23 mouse cellular contexts compared by ENCODE assay signal in the genomic region with DNA sequence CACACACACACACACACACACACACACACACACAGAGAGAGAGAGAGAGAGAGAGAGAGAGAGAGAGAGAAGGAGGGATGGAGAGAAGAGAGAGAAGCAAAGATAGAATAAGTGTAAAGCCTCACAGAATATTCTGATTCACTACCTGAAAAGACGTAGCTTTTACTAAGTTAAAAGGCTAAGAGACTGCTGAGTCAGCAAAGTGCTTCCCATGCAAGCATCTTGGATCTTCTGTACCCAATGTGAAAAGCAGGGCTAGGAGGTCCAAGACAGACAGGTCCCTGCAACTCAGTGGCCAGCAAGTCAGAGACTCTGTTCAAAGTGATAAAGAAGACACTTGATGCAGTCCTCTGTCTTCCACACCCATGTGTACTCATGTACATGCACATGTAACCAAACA. TPM values are rescaled to one million over a fixed set of nuclear protein-coding genes. Genes with fewer than 3 reads are reported as not detected.
A peak's percentile ranks its signal among the peaks of the same experiment; 100 is the strongest.
DNase-seq lines count a peak whose midpoint lies in the region; ATAC-seq and TF ChIP-seq lines count a peak whose summit lies in the region.
"Had no signal": no experiment of that assay in that cellular context is flagged by ENCODE, and none has a peak within 500 bp of the region (broad histone marks: within the 10 kb centered on the region; RNA-seq: fewer than 3 reads in every experiment).

No protein-coding gene starts in this region.

- H3K27ac ChIP-seq in midbrain, embryonic 14.5 days (replicated peaks; ENCODE audit: low read depth, low read length) = no peak overlapping the region
- H3K27ac ChIP-seq in midbrain, postnatal 0 days (ENCODE audit: low read depth, low read length) = no peak overlapping the region
- H3K27ac ChIP-seq in MEL (ENCODE audit: control insufficient read depth, low read depth, low read length) = no peak overlapping the region
- no peak overlapping the region for H3K27ac ChIP-seq in liver, embryonic 11.5 days (ENCODE audit: low read depth, low read length)
- H3K27ac ChIP-seq: embryonic facial prominence, embryonic 12.5 days; embryonic facial prominence, embryonic 15.5 days; gastrocnemius, adult 2 months; hindbrain, embryonic 13.5 days; intestine, embryonic 15.5 days had no signal

- no peaks in the 10 kb centered on the region for H3K4me1 ChIP-seq in midbrain, embryonic 14.5 days (ENCODE audit: control insufficient read depth, insufficient read depth, low read length)
- no peaks in the 10 kb centered on the region; the same call in 1 of the 2 replicates for H3K4me1 ChIP-seq in midbrain, postnatal 0 days (ENCODE audit: insufficient read depth, low read length)
- H3K4me1 ChIP-seq in MEL (ENCODE audit: control insufficient read depth in 1 of 2, insufficient read depth in 2 of 2, low read length in 2 of 2) = no peaks in the 10 kb centered on the region
- no peaks in the 10 kb centered on the region for H3K4me1 ChIP-seq in liver, embryonic 11.5 days (replicated peaks; ENCODE audit: control insufficient read depth, insufficient read depth, low read length)
- H3K4me1 ChIP-seq: embryonic facial prominence, embryonic 12.5 days; hindbrain, embryonic 13.5 days; intestine, embryonic 15.5 days had no signal

- TF ChIP-seq RAD21 in MEL (IDR thresholded peaks at IDR 0.05; ENCODE audit: low read depth, low read length) = no peak

- TF ChIP-seq EP300 in MEL (IDR thresholded peaks at IDR 0.05; ENCODE audit: low read depth in 1 of 2, low read length in 2 of 2) = no peak

- no peaks in the 10 kb centered on the region for H3K79me2 ChIP-seq in MEL (ENCODE audit: control insufficient read depth, insufficient read depth, low read length, poor library complexity)

- H3K27me3 ChIP-seq in midbrain, embryonic 14.5 days (ENCODE audit: control insufficient read depth, insufficient read depth, low read length) = no peaks in the 10 kb centered on the region
- no peaks in the 10 kb centered on the region for H3K27me3 ChIP-seq in midbrain, postnatal 0 days (ENCODE audit: insufficient read depth, low read length)
- H3K27me3 ChIP-seq in MEL (ENCODE audit: control insufficient read depth in 1 of 2, insufficient read depth in 2 of 2, low read length in 2 of 2) = no peaks in the 10 kb centered on the region
- no peaks in the 10 kb centered on the region for H3K27me3 ChIP-seq in liver, embryonic 11.5 days (replicated peaks; ENCODE audit: control insufficient read depth, insufficient read depth, low read length)
- H3K27me3 ChIP-seq: embryonic facial prominence, embryonic 12.5 days; embryonic facial prominence, embryonic 15.5 days; hindbrain, embryonic 13.5 days; intestine, embryonic 15.5 days had no signal

- H3K36me3 ChIP-seq in midbrain, embryonic 14.5 days (ENCODE audit: control insufficient read depth, insufficient read depth, low read length) = no peaks in the 10 kb centered on the region
- no peaks in the 10 kb centered on the region for H3K36me3 ChIP-seq in midbrain, postnatal 0 days (ENCODE audit: insufficient read depth, low read length)
- H3K36me3 ChIP-seq in MEL (ENCODE audit: control insufficient read depth in 1 of 2, insufficient read depth in 2 of 2, low read length in 2 of 2) = no peaks in the 10 kb centered on the region
- H3K36me3 ChIP-seq in liver, embryonic 11.5 days (ENCODE audit: control insufficient read depth, insufficient read depth, low read length) = no peaks in the 10 kb centered on the region
- H3K36me3 ChIP-seq: embryonic facial prominence, embryonic 12.5 days; embryonic facial prominence, embryonic 15.5 days; G1E; hindbrain, embryonic 13.5 days; intestine, embryonic 15.5 days had no signal

- peak; percentile 13 for DNase-seq in midbrain, embryonic 14.5 days
- DNase-seq in midbrain, postnatal 0 days (ENCODE audit: low spot score) = no peak
- DNase-seq in MEL (ENCODE audit: low read depth, low spot score) = no peak
- peak; percentile 11 for DNase-seq in brain, embryonic 14.5 days (ENCODE audit: low read depth)
- no peak for DNase-seq in urinary bladder, postnatal 25 days (ENCODE audit: low spot score)
- DNase-seq in liver, embryonic 11.5 days (ENCODE audit: low spot score) = no peak
- DNase-seq: adrenal gland, adult 2 months; adrenal gland, postnatal 14 days; cerebellum, adult 11-12 months; cerebellum, adult 9-10 months; cerebellum, postnatal 14 days; forebrain, postnatal 0 days; gastrocnemius, adult 2 months; gastrocnemius, postnatal 14 days; heart, adult 11 months; kidney, adult 11 months had no signal

- 73% methylated on average over 1 of the region's 1 CpGs for WGBS in midbrain, embryonic 14.5 days
- WGBS in midbrain, postnatal 0 days = 78% methylated on average over 1 of the region's 1 CpGs
- WGBS in liver, embryonic 11.5 days = 80% methylated on average over 1 of the region's 1 CpGs

- no peak for TF ChIP-seq CTCF in midbrain, postnatal 0 days (IDR thresholded peaks at IDR 0.05)
- no peak for TF ChIP-seq CTCF in MEL (IDR thresholded peaks at IDR 0.05 in 2 of 3, conservative IDR thresholded peaks at IDR 0.05 in 1 of 3; ENCODE audit: control insufficient read depth in 1 of 3, insufficient read depth in 1 of 3, low read depth in 2 of 3, low read length in 3 of 3, poor library complexity in 1 of 3, severe bottlenecking in 1 of 3)
- no peak for TF ChIP-seq CTCF in brain, embryonic 14.5 days (IDR thresholded peaks at IDR 0.05; ENCODE audit: borderline replicate concordance, extremely low read depth, insufficient read depth, insufficient read length)

- H3K4me2 ChIP-seq in midbrain, embryonic 14.5 days (ENCODE audit: low read length) = no peak overlapping the region
- H3K4me2 ChIP-seq in midbrain, postnatal 0 days (ENCODE audit: low read depth, low read length, poor library complexity, severe bottlenecking) = no peak overlapping the region
- H3K4me2 ChIP-seq in liver, embryonic 11.5 days = no peak overlapping the region
- H3K4me2 ChIP-seq: embryonic facial prominence, embryonic 12.5 days; embryonic facial prominence, embryonic 15.5 days; heart, embryonic 11.5 days; hindbrain, embryonic 13.5 days; intestine, embryonic 15.5 days had no signal

- H3K9me3 ChIP-seq in midbrain, embryonic 14.5 days (ENCODE audit: control insufficient read depth, low read length) = no peaks in the 10 kb centered on the region
- H3K9me3 ChIP-seq in midbrain, postnatal 0 days (ENCODE audit: low read length) = no peaks in the 10 kb centered on the region
- H3K9me3 ChIP-seq in MEL (replicated peaks; ENCODE audit: insufficient read depth, low read length) = no peaks in the 10 kb centered on the region
- H3K9me3 ChIP-seq in liver, embryonic 11.5 days (ENCODE audit: control insufficient read depth, low read length) = no peaks in the 10 kb centered on the region
- H3K9me3 ChIP-seq: embryonic facial prominence, embryonic 12.5 days; embryonic facial prominence, embryonic 15.5 days; G1E; hindbrain, embryonic 13.5 days; intestine, embryonic 15.5 days had no signal

- no peak overlapping the region for H3K4me3 ChIP-seq in midbrain, embryonic 14.5 days (replicated peaks; ENCODE audit: low read depth, low read length)
- no peak overlapping the region for H3K4me3 ChIP-seq in midbrain, postnatal 0 days (ENCODE audit: low read depth, low read length)
- no peak overlapping the region for H3K4me3 ChIP-seq in MEL (ENCODE audit: control insufficient read depth in 1 of 2, insufficient read depth in 1 of 2, low read depth in 2 of 2, low read length in 2 of 2)
- H3K4me3 ChIP-seq in liver, embryonic 11.5 days (ENCODE audit: low read depth, low read length) = no peak overlapping the region
- H3K4me3 ChIP-seq: embryonic facial prominence, embryonic 12.5 days; embryonic facial prominence, embryonic 15.5 days; gastrocnemius, adult 2 months; hindbrain, embryonic 13.5 days; intestine, embryonic 15.5 days had no signal

- no peak overlapping the region for H3K9ac ChIP-seq in midbrain, embryonic 14.5 days (replicated peaks; ENCODE audit: low read length)
- no peak overlapping the region for H3K9ac ChIP-seq in midbrain, postnatal 0 days (replicated peaks; ENCODE audit: low read length, poor library complexity, severe bottlenecking)
- no peak overlapping the region for H3K9ac ChIP-seq in MEL (ENCODE audit: control insufficient read depth, low read depth, low read length, poor library complexity, severe bottlenecking)
- H3K9ac ChIP-seq in liver, embryonic 11.5 days (ENCODE audit: low read depth, low read length) = no peak overlapping the region
- H3K9ac ChIP-seq: embryonic facial prominence, embryonic 12.5 days; embryonic facial prominence, embryonic 15.5 days; forebrain, postnatal 0 days; hindbrain, embryonic 13.5 days; intestine, embryonic 15.5 days had no signal

- ATAC-seq in midbrain, embryonic 14.5 days (ENCODE audit: low FRiP score, low TSS enrichment) = no peak
- no peak for ATAC-seq in midbrain, postnatal 0 days (ENCODE audit: low FRiP score)
- no peak for ATAC-seq in liver, embryonic 11.5 days (replicated peaks; ENCODE audit: low FRiP score)
- ATAC-seq: intestine, embryonic 15.5 days had no signal

- no peak for TF ChIP-seq POLR2A in MEL (IDR thresholded peaks at IDR 0.05; ENCODE audit: control insufficient read depth in 1 of 2, insufficient read depth in 1 of 2, low read depth in 1 of 2, low read length in 2 of 2, poor library complexity in 1 of 2)
- TF ChIP-seq POLR2A in brain, embryonic 14.5 days (IDR thresholded peaks at IDR 0.05; ENCODE audit: borderline replicate concordance, extremely low read depth, insufficient read depth, insufficient read length, poor library complexity, severe bottlenecking) = no peak

TF ChIP-seq in MEL, 35 proteins besides CTCF, POLR2A, EP300 and RAD21:
- no peak for TF ChIP-seq MAX (IDR thresholded peaks at IDR 0.05; ENCODE audit: low read length)
- TF ChIP-seq MAFK (IDR thresholded peaks at IDR 0.05; ENCODE audit: borderline replicate concordance, low read depth, low read length) = peak; percentile 66; the same call in 1 of the 2 replicates

RNA-seq across cellular contexts. Expression of a gene that starts 13.4 kb away (rescaled TPM):
- polyA plus RNA-seq in midbrain, embryonic 14.5 days (2014; fragmentation: Nextera tagmentation; extraction: Ambion mirVana) = 5.4 and 6.3 TPM in 2 replicates
- total RNA-seq in midbrain, postnatal 0 days (2014; rRNA removed) = 3.0 and 3.5 TPM in 2 replicates
- polyA plus RNA-seq in midbrain, postnatal 0 days (2015; fragmentation: Nextera tagmentation; extraction: Ambion mirVana) = 2.9 and 3.7 TPM in 2 replicates
- total RNA-seq in MEL (2012; rRNA removed) = not detected in 2 replicates
- polyA plus RNA-seq in MEL (2012; ENCODE audit: insufficient read depth in 1 of 2, insufficient read length in 2 of 2, low read depth in 1 of 2, low replicate concordance in 2 of 2, missing spikeins in 1 of 2) = not detected
- 5.0 and 6.2 TPM in 2 replicates for polyA plus RNA-seq in brain, embryonic 14.5 days (2012; rRNA removed)
- polyA plus RNA-seq in liver, embryonic 11.5 days (2014; fragmentation: Nextera tagmentation; extraction: Ambion mirVana) = 11.8 and 12.7 TPM in 2 replicates
- total RNA-seq: hematopoietic stem cell, adult 5-6 weeks had no signal
- polyA plus RNA-seq: G1E had no signal

Comparison
In these comparisons a context has a peak if more than half of its experiments do, and no peak if none do; other contexts are left out.
1. DNase-seq: peak in midbrain, embryonic 14.5 days (single experiment) and brain, embryonic 14.5 days (single experiment); none in midbrain, postnatal 0 days (single experiment), MEL (single experiment), urinary bladder, postnatal 25 days (single experiment) and liver, embryonic 11.5 days (single experiment).